Mouse (Mus musculus): Measurements from ENCODE around the gene Selenop. TPM values are rescaled to one million over a fixed set of nuclear protein-coding genes. Genes with fewer than 3 reads are reported as not detected.
"Not testable (repeated sequence)": the region's sequence is repeated elsewhere in the genome, so short reads cannot be mapped to it uniquely, and the experiment has no call there.

The Selenop gene
- 154 and 158 TPM in 2 replicates for polyA plus RNA-seq (2015; fragmentation: Nextera tagmentation; extraction: Ambion mirVana)

- 87% methylated on average over 6 of the region's 6 CpGs for WGBS
- H3K36me3 ChIP-seq: no peaks in the 10 kb centered on the region
- no peak within 1 kb of the TSS for H3K9ac ChIP-seq
- H3K4me1 ChIP-seq: peaks cover 17% of the 10 kb centered on the region
- H3K9me3 ChIP-seq (replicated peaks): no peaks in the 10 kb centered on the region
- peak within 1 kb of the TSS; percentile 93; the same call in 1 of the 2 replicates for H3K27ac ChIP-seq (replicated peaks)
- no peak for ATAC-seq (ENCODE audit: insufficient number of reproducible peaks, low FRiP score, low TSS enrichment, low read depth)
- H3K27me3 ChIP-seq: no peaks in the 10 kb centered on the region
- no peak within 1 kb of the TSS for H3K4me2 ChIP-seq (replicated peaks)
- H3K4me3 ChIP-seq (replicated peaks): no peak within 1 kb of the TSS
These were observed at the start of gene Selenop for GRCm38 (mm10) chr15:3268247-3268646. TSS of gene Selenop (plus strand) at chr15:3268547.

DNA sequence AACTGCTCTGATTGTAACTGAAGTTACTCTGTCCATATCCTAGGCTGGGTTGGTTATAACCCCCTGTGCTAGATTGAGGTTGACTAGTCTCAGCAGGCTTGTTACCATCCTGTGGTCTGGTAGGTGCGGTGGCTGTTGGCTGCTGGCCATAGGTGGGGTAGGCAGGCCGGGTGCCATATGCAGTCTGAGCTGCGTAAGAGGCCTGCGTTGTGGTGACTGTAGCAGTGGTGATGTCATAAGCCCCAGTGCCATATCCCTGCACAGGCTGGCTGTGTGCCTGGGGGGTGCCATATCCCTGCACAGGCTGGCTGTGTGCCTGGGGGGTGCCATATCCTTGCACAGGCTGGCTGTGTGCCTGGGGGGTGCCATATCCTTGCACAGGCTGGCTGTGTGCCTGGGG, 49.7 kb upstream of the Selenop start:
- not testable (repeated sequence) for H3K27ac ChIP-seq (replicated peaks); H3K9me3 ChIP-seq (replicated peaks); ATAC-seq (ENCODE audit: insufficient number of reproducible peaks, low FRiP score, low TSS enrichment, low read depth); H3K27me3 ChIP-seq; H3K4me2 ChIP-seq (replicated peaks); H3K9ac ChIP-seq; H3K36me3 ChIP-seq; H3K4me1 ChIP-seq; H3K4me3 ChIP-seq (replicated peaks)
- WGBS: 83% methylated on average over 4 of the region's 4 CpGs

DNA sequence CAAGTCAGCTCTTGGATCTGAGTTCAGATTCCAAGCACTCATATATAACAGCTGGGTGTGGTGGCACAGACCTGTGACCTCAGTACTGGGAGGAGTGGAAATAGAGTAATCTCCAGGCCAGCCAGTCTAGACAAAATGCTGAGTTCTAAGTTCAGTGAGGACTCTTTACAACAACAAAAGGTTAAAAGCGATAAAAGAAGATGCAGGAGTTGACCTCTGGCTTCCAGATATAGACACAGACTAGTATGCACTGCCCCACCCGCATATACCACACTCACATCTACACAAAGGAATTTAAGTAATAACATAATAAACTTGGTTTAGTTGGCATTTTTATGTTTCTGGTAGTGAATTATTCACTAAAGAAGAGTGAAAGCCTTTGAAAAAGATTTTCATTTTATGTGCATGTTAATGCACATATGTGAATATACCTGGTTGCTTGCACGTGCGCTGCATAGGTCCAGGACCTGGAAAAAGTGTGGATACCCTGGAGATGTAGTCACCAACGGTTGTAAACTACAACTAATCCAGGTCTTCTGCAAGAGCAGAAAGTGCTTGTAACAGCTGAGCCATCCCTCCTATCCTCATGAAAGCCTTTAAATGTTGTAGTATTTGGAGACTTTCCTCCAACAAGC, 45.4 kb upstream of the Selenop start:
- H3K4me1 ChIP-seq: peaks cover 3% of the 10 kb centered on the region; the same call in 1 of the 2 replicates
- H3K36me3 ChIP-seq: no peaks in the 10 kb centered on the region
- H3K9me3 ChIP-seq (replicated peaks): no peaks in the 10 kb centered on the region
- no peaks in the 10 kb centered on the region for H3K27me3 ChIP-seq
- no peak overlapping the region for H3K9ac ChIP-seq
- no peak overlapping the region for H3K27ac ChIP-seq (replicated peaks)
- no peak overlapping the region for H3K4me3 ChIP-seq (replicated peaks)
- 88% methylated on average over 5 of the region's 5 CpGs for WGBS
- H3K4me2 ChIP-seq (replicated peaks): no peak overlapping the region
- no peak for ATAC-seq (ENCODE audit: insufficient number of reproducible peaks, low FRiP score, low TSS enrichment, low read depth)

DNA sequence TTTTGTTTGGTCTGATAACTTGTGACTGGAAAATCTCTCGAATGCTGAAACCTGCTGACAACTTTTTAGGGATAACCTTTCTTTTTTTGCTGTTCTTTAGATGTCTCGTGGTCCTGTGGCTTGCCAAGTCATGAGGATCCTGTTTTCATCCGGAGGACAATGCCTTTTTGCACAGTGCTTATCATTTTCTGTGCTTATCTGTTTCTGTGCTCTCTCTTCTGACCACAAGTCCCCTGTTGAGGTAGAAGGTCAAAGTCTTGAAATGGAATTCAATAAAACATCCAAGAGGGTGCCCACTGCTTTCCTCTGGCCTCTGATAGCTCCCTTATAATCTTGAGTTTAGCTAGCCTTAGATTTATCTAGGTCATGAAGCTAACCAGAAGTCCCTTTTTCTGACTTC, 41.8 kb upstream of the Selenop start:
- no peak overlapping the region for H3K27ac ChIP-seq (replicated peaks)
- no peaks in the 10 kb centered on the region for H3K36me3 ChIP-seq
- H3K4me3 ChIP-seq (replicated peaks): no peak overlapping the region
- no peak for ATAC-seq (ENCODE audit: insufficient number of reproducible peaks, low FRiP score, low TSS enrichment, low read depth)
- H3K4me2 ChIP-seq (replicated peaks): no peak overlapping the region
- no peaks in the 10 kb centered on the region for H3K27me3 ChIP-seq
- H3K9ac ChIP-seq: no peak overlapping the region
- 77% methylated on average over 3 of the region's 3 CpGs for WGBS
- H3K9me3 ChIP-seq (replicated peaks): no peaks in the 10 kb centered on the region
- peaks cover 4% of the 10 kb centered on the region; the same call in 1 of the 2 replicates for H3K4me1 ChIP-seq

DNA sequence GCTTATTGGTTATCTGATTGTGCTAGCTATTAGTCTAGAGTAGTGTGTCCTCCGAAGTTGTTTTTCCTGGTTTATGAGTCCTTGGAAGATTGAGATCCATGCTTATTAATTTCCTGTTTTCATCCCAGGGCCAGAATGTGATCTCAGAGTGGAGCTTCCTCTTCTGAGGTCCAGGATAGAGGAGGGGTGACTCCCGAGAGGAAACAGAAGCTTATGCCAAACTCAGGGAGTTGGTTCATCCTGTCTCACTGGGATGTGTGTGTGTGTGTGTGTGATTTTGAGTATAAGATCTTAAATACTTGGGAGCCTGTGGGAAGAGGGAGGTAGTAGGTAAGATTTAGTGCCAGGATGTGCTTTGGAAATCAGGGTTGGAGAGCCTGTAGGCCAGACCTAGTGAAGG, 40.2 kb upstream of the Selenop start:
- 51% methylated on average over 2 of the region's 2 CpGs for WGBS
- Histone ChIP-seq H3K4me3 (replicated peaks) (no peak overlapping the region), H3K9me3 (replicated peaks) (no peaks in the 10 kb centered on the region), H3K4me1 (peaks cover 4% of the 10 kb centered on the region; the same call in 1 of the 2 replicates), H3K9ac (no peak overlapping the region), H3K27me3 (no peaks in the 10 kb centered on the region), H3K36me3 (no peaks in the 10 kb centered on the region), H3K4me2 (replicated peaks) (no peak overlapping the region), H3K27ac (replicated peaks) (no peak overlapping the region)
- ATAC-seq (ENCODE audit: insufficient number of reproducible peaks, low FRiP score, low TSS enrichment, low read depth): no peak

GRCm38 (mm10) chr15:3228990-3229389, 39.4 kb upstream of the Selenop start:
- Histone ChIP-seq H3K36me3 (no peaks in the 10 kb centered on the region), H3K4me2 (replicated peaks) (no peak overlapping the region), H3K9ac (no peak overlapping the region), H3K27me3 (no peaks in the 10 kb centered on the region), H3K4me1 (peaks cover 4% of the 10 kb centered on the region; the same call in 1 of the 2 replicates), H3K27ac (replicated peaks) (no peak overlapping the region), H3K4me3 (replicated peaks) (no peak overlapping the region), H3K9me3 (replicated peaks) (no peaks in the 10 kb centered on the region)
- 88% methylated on average over 6 of the region's 6 CpGs for WGBS
- no peak for ATAC-seq (ENCODE audit: insufficient number of reproducible peaks, low FRiP score, low TSS enrichment, low read depth)

DNA sequence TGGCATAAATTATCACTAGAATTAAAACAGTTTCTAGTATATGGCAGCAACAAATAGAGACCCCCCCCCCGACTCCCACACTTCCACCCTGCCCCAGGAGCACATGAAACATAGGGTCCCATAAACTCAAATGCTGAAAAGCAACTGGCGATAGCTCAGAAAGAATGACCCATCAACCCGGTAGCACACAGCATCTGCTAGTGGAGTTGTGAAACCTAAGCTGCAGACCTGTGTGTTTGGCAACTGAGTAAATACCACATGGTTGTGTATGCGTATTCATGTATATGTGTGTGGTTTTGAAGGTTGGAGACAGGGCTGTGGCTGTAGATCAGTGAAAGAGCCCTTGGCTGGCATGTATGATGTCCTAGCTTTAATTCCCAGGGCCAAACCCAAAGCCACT, 37.3 kb upstream of the Selenop start:
- H3K27ac ChIP-seq (replicated peaks): no peak overlapping the region
- H3K36me3 ChIP-seq: no peaks in the 10 kb centered on the region
- no peak for ATAC-seq (ENCODE audit: insufficient number of reproducible peaks, low FRiP score, low TSS enrichment, low read depth)
- peaks cover 4% of the 10 kb centered on the region; the same call in 1 of the 2 replicates for H3K4me1 ChIP-seq
- 82% methylated on average over 4 of the region's 4 CpGs for WGBS
- no peak overlapping the region for H3K9ac ChIP-seq
- no peak overlapping the region for H3K4me3 ChIP-seq (replicated peaks)
- H3K4me2 ChIP-seq (replicated peaks): no peak overlapping the region
- no peaks in the 10 kb centered on the region for H3K27me3 ChIP-seq
- H3K9me3 ChIP-seq (replicated peaks): no peaks in the 10 kb centered on the region

DNA sequence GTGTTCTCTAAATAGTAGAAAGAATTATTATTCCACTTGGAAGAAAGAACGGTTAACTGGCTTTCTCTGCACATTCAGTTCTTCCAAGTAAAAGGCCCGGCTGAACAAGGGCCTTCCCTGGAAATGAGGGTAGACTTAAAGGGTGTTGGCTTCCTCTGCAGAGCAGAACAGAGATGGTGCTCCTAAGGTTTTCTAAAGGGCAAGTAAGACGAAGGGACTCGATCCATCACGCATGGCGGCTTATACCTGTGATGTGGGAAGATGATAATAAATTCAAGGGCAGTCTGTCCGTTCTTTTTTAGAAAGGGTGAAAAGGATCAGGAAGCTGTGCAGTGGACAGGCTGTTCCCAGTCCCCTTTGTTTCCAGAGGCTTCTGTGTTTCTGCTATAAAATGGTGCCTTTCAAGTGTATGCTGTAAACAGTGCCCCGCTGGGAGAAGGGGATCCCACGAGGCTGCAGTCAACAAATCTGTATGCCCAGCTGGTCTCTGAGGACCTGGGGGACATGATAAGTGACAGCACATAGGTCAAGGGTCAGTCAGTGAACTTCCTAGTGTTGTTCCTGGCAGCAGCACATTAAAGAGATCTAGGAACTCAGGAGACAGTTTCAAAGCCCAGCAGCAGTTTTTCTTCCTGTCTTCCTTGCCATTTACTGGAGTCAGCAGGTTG, 36.0 kb upstream of the Selenop start:
- 54% methylated on average over 9 of the region's 9 CpGs for WGBS

DNA sequence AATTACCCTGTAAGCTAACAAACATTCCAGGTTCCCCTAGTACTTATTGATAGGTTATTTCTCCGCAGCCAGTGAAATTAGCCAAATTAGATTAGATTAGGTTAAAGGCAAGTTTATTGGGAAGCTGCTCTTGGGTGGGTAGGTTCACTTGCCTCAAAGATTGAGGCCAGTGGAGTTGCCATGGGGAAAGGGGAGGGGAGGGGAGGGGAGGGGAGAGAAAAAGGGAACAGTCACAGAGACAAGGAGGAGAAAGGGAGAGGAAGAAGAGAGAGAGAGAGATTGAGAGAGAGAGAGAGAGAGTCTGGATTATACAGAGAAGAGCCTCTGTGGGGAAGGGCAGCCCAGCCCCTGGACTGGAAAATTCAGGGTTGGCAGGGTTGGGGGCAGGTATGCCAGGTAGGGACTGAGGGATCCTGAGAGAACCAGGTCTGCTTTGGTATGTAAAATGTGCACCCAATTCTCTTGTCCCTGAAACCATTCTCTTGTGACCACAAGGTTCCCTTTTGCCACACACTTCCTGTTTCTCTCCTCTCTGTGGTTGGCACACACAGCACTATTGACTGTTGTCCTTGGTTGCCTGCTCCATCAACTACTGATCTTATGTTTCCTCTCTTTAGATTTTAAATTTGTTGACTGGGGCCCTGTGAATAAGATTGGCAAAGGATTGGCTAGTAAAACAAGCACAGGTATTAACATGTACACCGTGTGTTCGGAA, 34.4 kb upstream of the Selenop start:
- no peaks in the 10 kb centered on the region for H3K36me3 ChIP-seq
- no peaks in the 10 kb centered on the region for H3K27me3 ChIP-seq
- H3K9me3 ChIP-seq (replicated peaks): no peaks in the 10 kb centered on the region
- H3K4me1 ChIP-seq: no peaks in the 10 kb centered on the region
- H3K4me2 ChIP-seq (replicated peaks): no peak overlapping the region
- H3K4me3 ChIP-seq (replicated peaks): no peak overlapping the region
- WGBS: 70% methylated on average over 3 of the region's 3 CpGs
- H3K9ac ChIP-seq: no peak overlapping the region
- ATAC-seq (ENCODE audit: insufficient number of reproducible peaks, low FRiP score, low TSS enrichment, low read depth): no peak
- no peak overlapping the region for H3K27ac ChIP-seq (replicated peaks)

More for the DNA sequence above, 36.0 kb upstream of the Selenop start:
- H3K36me3 ChIP-seq: no peaks in the 10 kb centered on the region
- no peak for ATAC-seq (ENCODE audit: insufficient number of reproducible peaks, low FRiP score, low TSS enrichment, low read depth)
- no peak overlapping the region for H3K4me3 ChIP-seq (replicated peaks)
- H3K9me3 ChIP-seq (replicated peaks): no peaks in the 10 kb centered on the region
- no peaks in the 10 kb centered on the region for H3K27me3 ChIP-seq
- H3K4me1 ChIP-seq: 0 out of 2 replicates have a peak, but pooled peaks cover 4% of the 10 kb centered on the region
- H3K4me2 ChIP-seq (replicated peaks): no peak overlapping the region
- H3K27ac ChIP-seq (replicated peaks): no peak overlapping the region
- no peak overlapping the region for H3K9ac ChIP-seq

- WGBS: 81% methylated on average over 2 of the region's 2 CpGs
- Histone ChIP-seq H3K27me3 (no peaks in the 10 kb centered on the region), H3K4me2 (replicated peaks) (no peak overlapping the region), H3K9ac (no peak overlapping the region), H3K4me1 (no peaks in the 10 kb centered on the region), H3K9me3 (replicated peaks) (no peaks in the 10 kb centered on the region), H3K4me3 (replicated peaks) (no peak overlapping the region), H3K27ac (replicated peaks) (no peak overlapping the region), H3K36me3 (no peaks in the 10 kb centered on the region)
- ATAC-seq (ENCODE audit: insufficient number of reproducible peaks, low FRiP score, low TSS enrichment, low read depth): no peak
These were observed 32.0 kb upstream of the Selenop start for GRCm38 (mm10) chr15:3236338-3236737.

DNA sequence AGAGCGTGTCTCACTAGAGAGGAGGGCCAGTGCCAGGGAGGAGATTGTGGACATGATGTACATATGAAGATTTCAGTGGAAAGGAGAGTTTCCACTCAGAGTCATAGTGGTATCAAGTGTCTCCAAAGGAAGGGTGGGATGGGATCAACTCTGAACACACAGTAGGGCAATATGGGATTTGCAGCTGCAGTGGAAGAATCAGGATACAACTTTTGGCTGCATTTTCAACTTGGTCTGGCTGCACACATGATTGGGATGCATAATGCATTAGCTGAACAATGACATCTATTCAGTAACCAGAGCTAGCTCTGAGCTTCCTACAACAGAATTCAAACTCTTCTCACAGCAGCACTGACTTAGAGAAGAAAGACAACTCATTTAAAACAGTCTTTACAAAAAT, 30.4 kb upstream of the Selenop start:
- H3K27me3 ChIP-seq: no peaks in the 10 kb centered on the region
- H3K36me3 ChIP-seq: no peaks in the 10 kb centered on the region
- no peaks in the 10 kb centered on the region for H3K9me3 ChIP-seq (replicated peaks)
- no peak overlapping the region for H3K9ac ChIP-seq
- WGBS: 79% methylated on average over 1 of the region's 1 CpGs
- no peak overlapping the region for H3K4me3 ChIP-seq (replicated peaks)
- no peaks in the 10 kb centered on the region for H3K4me1 ChIP-seq
- H3K4me2 ChIP-seq (replicated peaks): no peak overlapping the region
- ATAC-seq (ENCODE audit: insufficient number of reproducible peaks, low FRiP score, low TSS enrichment, low read depth): no peak
- no peak overlapping the region for H3K27ac ChIP-seq (replicated peaks)

All from embryonic facial prominence, embryonic 15.5 days (tissue).